Mouse (Mus musculus) bone marrow, adult 2 months (tissue): ENCODE measurements around the gene Hkdc1. TPM values are rescaled to one million over a fixed set of nuclear protein-coding genes. Genes with fewer than 3 reads are reported as not detected.
A peak's percentile ranks its signal among the peaks of the same experiment; 100 is the strongest.

ENCODE experiments used
- H3K27ac ChIP-seq: fragments of 200-500 bp; 2 replicates; pipeline ENCODE4 v1.5.1; 2012; ENCODE audit warnings: low read depth, mild to moderate bottlenecking, control low read depth, inconsistent platforms, low read length; ENCODE audit not compliant: control insufficient read depth, poor library complexity, insufficient read depth
- H3K4me1 ChIP-seq: fragments of 200-500 bp; 2 replicates; pipeline ENCODE4 v1.6.1; 2011; ENCODE audit warnings: low read length; ENCODE audit not compliant: control insufficient read depth, insufficient read depth
- H3K4me3 ChIP-seq: fragments of 200-500 bp; replicated peaks from 2 replicates; pipeline ENCODE3; 2011; ENCODE audit warnings: mild to moderate bottlenecking, low read depth, low read length, control low read depth; ENCODE audit not compliant: control insufficient read depth
- CTCF ChIP-seq: fragments of 200-500 bp; IDR thresholded peaks from 2 replicates; pipeline ENCODE4 v1.5.1; 2011; ENCODE audit warnings: low read length, control low read depth; ENCODE audit not compliant: control insufficient read depth, insufficient read depth
- POLR2A ChIP-seq: fragments of 200-500 bp; IDR thresholded peaks from 2 replicates; pipeline ENCODE4 v1.6.1; 2011; ENCODE audit warnings: low read depth, mild to moderate bottlenecking, control low read depth, low read length, borderline replicate concordance; ENCODE audit not compliant: control insufficient read depth
- WGBS: fragments of 180-500 bp; shearing (Covaris S2); methylation state at CpG from one replicate; pipeline ENCODE4 v1.1.7; 2018; 5-methylcytosine and 5-hydroxymethylcytosine counted together
- polyA plus RNA-seq: library from polyadenylated mRNA; stranded (reverse); fragments of >200 nt; gene quantifications from 2 replicates; pipeline ENCODE4 v1.2.4, GENCODE M21; 2011; ENCODE audit warnings: low replicate concordance; ENCODE audit not compliant: missing spikeins, insufficient read depth, insufficient read length

The Hkdc1 gene
- polyA plus RNA-seq, 1 experiment, result not detected

DNA sequence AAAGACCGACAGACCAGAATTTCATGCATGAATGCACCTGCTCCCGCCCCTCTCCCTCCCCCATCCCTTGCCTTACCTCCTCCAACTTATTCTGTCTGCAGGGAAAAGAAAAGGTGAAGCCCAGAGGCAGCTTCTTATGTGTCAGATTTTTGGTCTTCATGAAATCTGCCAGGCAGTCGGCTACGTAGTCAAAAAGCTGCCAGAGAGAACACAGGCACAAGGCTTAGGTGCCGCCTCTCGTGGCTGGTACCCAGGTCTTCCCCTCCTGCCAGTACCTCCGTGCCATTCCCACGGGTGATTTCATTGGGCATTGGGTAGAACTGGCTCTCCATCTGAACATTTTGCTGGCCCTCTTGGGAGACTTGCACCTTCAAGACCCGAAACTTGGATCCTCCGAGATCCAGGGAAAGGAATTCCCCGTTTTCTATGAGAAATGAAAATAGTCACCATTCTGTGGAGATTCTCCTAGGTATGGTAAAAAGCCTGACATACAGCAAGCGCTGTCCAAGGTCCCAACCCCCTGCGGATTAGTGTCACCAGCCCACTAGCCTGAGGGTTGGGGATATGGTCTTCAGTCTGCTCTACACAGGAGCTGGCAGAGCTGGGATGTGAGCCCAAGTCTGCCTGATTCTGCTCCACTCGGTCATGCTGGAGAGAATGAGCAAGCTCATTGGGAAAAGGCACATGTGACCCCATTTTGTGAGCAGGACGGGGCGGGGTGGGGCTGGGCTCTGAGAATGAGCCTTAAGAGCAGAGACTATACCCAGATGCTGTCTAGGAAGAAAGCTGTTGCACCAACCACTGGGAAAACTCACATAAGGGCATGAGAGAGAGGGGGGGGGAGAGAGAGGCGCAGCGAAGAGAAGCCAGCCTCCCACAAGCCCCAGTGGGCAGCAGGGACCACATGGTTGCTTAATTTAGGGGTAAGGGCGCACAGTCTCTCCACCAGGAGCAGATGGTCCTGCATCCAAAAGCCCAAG is 10.6 kb downstream of the Hkdc1 start:
- TF ChIP-seq POLR2A (no peak), CTCF (no peak)
- H3K4me3 ChIP-seq, result no peak overlapping the region
- no peaks in the 10 kb centered on the region for H3K4me1 ChIP-seq
- no peak overlapping the region for H3K27ac ChIP-seq
- 71% methylated on average over 19 of the region's 19 CpGs for WGBS

DNA sequence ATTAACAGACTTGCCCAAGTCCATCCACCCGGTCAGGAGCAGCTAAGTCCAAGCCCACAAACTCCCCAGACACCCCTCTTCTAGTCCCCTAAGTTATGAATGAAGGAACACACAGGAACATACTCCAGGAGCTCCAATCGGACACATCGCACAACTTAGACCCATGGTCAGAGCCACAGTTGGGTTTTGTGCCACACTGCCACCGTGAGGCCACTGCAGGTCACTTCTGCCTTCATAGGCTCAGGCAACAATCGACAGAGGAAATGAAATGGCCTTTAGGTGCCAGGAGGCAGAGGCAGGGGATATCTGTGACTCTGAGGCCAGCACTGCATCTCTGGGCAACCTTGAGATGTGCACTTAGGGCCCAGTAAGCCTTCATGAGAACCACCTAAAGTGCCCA is 11.3 kb downstream of the Hkdc1 start:
- WGBS, result 6% methylated on average over 5 of the region's 5 CpGs
- no peaks in the 10 kb centered on the region for H3K4me1 ChIP-seq
- no peak overlapping the region for H3K4me3 ChIP-seq
- H3K27ac ChIP-seq, result no peak overlapping the region
- TF ChIP-seq CTCF (peak; percentile 94), POLR2A (no peak)

DNA sequence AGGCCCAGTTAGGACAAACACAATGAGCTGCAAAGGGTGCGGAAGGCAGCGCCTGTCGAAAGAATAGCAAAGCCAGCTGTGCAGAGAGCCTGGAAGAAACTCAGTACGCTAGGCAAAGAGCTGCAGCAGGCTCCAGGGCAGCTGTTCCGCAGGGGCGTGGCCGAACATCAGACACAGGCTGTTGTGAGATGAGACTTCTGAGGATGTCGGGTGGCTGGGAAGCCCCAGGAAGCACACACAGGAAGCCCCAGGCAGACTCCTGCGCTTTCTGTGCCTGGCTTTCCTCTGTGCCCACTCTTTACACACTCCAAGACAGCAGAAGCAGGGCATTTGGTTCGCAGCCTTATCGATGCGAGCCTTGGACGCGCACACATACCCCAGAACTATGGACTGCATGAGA is 17.4 kb downstream of the Hkdc1 start:
- 60% methylated on average over 14 of the region's 14 CpGs for WGBS
- Histone ChIP-seq H3K4me3 (no peak overlapping the region), H3K4me1 (no peaks in the 10 kb centered on the region), H3K27ac (no peak overlapping the region)
- TF ChIP-seq POLR2A (no peak), CTCF (no peak)

DNA sequence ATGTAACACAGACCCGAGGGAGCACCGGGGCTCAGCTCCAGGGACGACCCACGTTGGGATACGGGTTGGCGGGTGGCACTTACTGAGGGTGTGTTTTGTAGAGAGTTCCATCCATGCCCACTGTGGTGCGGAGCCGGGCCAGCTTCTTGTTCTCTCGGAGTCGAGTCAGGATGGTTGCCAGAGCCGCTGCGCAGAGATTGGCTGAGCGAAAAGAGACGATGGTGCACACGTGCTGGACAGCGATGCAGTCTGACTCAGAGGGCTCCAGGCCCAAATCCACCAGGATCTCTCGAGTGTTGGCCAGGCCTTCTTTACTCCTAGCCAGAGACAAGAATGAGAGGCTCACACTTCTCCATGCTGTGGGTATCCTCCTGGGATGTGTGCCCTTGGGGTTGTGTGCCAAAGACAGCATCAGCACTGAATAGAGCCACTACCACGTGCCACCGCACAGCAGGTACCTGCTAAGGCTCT is 20.6 kb downstream of the Hkdc1 start:
- TF ChIP-seq POLR2A (no peak), CTCF (no peak)
- no peak overlapping the region for H3K27ac ChIP-seq
- H3K4me1 ChIP-seq, result no peaks in the 10 kb centered on the region
- no peak overlapping the region for H3K4me3 ChIP-seq
- 88% methylated on average over 19 of the region's 19 CpGs for WGBS

DNA sequence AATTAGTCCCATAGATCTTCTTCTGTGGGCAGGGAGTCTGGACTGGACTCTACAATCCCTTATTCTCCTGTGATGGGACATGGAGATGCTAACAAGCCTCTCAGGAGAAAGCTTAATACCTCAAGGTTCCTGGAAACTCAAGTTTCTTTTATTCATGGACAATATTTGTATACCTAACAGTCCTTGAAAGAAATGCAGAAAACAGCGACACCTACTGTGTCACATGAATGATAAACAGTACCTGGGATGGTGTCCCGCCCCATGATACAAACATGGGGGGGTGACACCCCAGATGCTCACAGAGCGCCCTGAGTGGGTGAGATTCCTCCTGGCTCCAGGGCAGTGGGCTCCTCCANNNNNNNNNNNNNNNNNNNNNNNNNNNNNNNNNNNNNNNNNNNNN is 39.3 kb downstream of the Hkdc1 start:
- H3K4me1 ChIP-seq, result no peaks in the 10 kb centered on the region; the same call in 1 of the 2 replicates
- H3K4me3 ChIP-seq, result no peak overlapping the region
- H3K27ac ChIP-seq, result no peak overlapping the region
- 72% methylated on average over 3 of the region's 3 CpGs for WGBS
- TF ChIP-seq POLR2A (no peak), CTCF (no peak)

DNA sequence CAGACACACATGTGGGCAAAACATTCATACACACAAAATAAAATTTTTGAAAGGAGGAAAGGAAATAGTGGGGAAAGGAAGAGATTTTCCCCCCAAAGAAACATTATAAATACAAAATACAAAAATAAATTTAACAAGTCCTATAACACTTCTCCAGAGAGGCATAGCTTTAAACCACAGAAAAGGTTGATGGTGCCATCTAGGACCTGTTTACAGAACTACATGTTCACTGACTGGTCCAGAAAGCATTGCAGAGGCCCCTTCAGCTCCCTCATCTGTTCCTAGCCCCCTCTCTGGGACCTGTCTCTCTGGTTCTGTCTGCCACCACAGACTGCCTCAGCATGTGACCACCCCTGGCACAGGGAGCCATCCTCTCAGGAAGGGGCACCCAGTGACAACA is 41.4 kb downstream of the Hkdc1 start:
- TF ChIP-seq CTCF (no peak), POLR2A (no peak)
- Histone ChIP-seq H3K4me3 (no peak overlapping the region), H3K27ac (no peak overlapping the region), H3K4me1 (no peaks in the 10 kb centered on the region; the same call in 1 of the 2 replicates)

DNA sequence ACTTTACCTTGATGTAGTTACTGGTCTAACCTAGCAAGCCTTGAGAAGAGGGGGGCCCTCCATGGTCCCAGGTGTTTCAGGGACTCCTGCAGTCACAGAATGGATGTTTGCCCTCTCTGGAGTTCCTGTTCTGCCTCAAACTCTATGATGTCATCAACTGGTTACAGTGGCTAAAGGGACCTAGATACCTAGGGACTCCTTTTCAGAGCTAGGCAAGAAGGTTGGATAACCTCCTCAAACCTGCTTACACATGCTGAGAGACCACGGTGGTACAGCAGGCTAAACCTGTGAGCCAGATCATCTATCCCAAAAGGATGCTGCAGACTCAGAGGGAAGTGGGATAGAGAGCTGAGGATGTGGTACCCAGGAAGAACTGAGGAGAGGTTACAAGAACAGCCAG is 42.5 kb downstream of the Hkdc1 start, which contains the start of gene Hk1:
Gene Hk1 (minus strand): TSS at position 101 of the 400 bp plus-strand sequence.
- Histone ChIP-seq H3K4me1 (no peaks in the 10 kb centered on the region), H3K4me3 (no peak within 1 kb of the TSS), H3K27ac (no peak within 1 kb of the TSS)
- TF ChIP-seq CTCF (no peak), POLR2A (no peak)
- 78% methylated on average over 1 of the region's 1 CpGs for WGBS

DNA sequence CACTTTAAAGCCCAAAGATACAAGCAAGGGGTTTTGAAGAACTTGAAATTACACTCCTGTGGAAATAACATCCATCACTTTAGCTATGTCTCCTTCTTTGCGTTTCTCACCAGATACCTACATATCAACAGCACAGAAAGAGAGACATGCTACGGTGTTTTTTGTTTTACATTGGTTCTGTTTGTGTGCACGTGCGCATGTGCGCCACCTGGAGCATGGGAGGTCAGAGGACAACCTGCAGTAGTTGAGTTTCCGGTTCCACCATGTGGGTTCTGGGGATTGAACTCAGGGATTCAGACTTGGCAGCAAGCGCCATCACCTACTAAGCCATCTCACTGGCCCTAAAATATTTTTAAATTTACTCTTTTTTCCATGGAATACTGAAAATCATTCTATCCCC is 63.5 kb downstream of the Hkdc1 start:
- WGBS, result 82% methylated on average over 7 of the region's 7 CpGs
- no peak overlapping the region for H3K4me3 ChIP-seq
- peak; percentile 70 for TF ChIP-seq CTCF
- no peak for TF ChIP-seq POLR2A
- H3K27ac ChIP-seq, result no peak overlapping the region
- peaks cover 3% of the 10 kb centered on the region; the same call in 1 of the 2 replicates for H3K4me1 ChIP-seq

DNA sequence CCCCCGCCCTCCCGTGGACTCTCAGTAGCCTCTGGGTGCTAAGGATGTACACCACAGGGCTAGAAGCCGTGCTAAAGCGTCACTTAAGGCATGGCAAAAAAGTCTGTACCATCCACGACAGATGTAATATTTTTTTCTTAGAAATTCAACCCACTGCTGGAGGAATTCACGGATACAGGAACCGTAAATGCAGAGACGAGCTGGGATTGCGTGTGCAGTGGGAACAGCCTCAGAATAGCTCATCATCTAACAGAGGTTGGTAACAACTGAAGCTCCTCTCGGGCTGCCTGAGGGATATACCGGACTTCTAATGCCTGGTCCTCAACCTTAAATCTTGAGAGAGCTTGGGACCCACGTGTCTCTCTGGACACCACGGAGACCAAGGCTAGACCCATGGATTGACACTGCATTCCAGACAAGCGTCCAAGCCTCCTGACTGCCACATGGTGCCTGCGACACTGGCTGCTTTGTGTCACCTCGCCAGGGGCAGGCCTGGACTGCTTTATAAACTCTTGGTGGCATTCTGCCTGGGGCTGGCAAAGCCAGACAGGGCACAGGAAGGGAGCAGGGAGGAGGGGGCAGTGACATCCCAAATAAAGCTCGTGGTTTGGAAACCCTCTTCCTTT is 66.1 kb downstream of the Hkdc1 start:
- no peak overlapping the region for H3K27ac ChIP-seq
- WGBS, result 79% methylated on average over 17 of the region's 17 CpGs
- peaks cover 3% of the 10 kb centered on the region; the same call in 1 of the 2 replicates for H3K4me1 ChIP-seq
- TF ChIP-seq POLR2A, result no peak
- no peak for TF ChIP-seq CTCF
- no peak overlapping the region for H3K4me3 ChIP-seq
